14 mouse cellular contexts compared by ENCODE assay signal in genomic region chr1:54850077-54850476, GRCm38 (mm10).
DNase-seq lines count a peak whose midpoint lies in the region; ATAC-seq and TF ChIP-seq lines count a peak whose summit lies in the region.
"Had no signal": no experiment of that assay in that cellular context is flagged by ENCODE, and none has a peak within 500 bp of the region (broad histone marks: within the 10 kb centered on the region; RNA-seq: fewer than 3 reads in every experiment).

No protein-coding gene starts in this region.

- no peak for DNase-seq in limb, embryonic 11.5 days (ENCODE audit: low spot score)
- DNase-seq in limb, embryonic 10.5 days (ENCODE audit: low spot score): no peak
- DNase-seq in stomach, postnatal 0 days (ENCODE audit: low spot score): no peak
- peak; percentile 27 for DNase-seq in liver, postnatal 0 days
- no peak for DNase-seq in heart, postnatal 14 days
- DNase-seq: cerebellum, adult 9-10 months; gastrocnemius, postnatal 10 days; heart, adult 18-20 months; thymus, postnatal 14 days had no signal

- WGBS in limb, embryonic 11.5 days: 66% methylated on average over 8 of the region's 8 CpGs
- whole genome bisulfite sequencing in limb, embryonic 10.5 days: 72% methylated on average over 8 of the region's 8 CpGs
- WGBS in stomach, embryonic 15.5 days: 41% methylated on average over 8 of the region's 8 CpGs
- 42% methylated on average over 8 of the region's 8 CpGs for WGBS in stomach, postnatal 0 days
- 30% methylated on average over 8 of the region's 8 CpGs for WGBS in kidney, embryonic 15.5 days
- WGBS in liver, postnatal 0 days (ENCODE audit: insufficient replicate concordance): 60% methylated on average over 8 of the region's 8 CpGs

- H3K4me3 ChIP-seq in limb, embryonic 11.5 days (ENCODE audit: low read depth, low read length): no peak overlapping the region
- H3K4me3 ChIP-seq in limb, embryonic 10.5 days: no peak overlapping the region
- no peak overlapping the region for H3K4me3 ChIP-seq in stomach, embryonic 15.5 days (replicated peaks)
- H3K4me3 ChIP-seq in stomach, postnatal 0 days (ENCODE audit: low read depth, low read length): no peak overlapping the region
- no peak overlapping the region for H3K4me3 ChIP-seq in kidney, embryonic 15.5 days (replicated peaks)
- no peak overlapping the region for H3K4me3 ChIP-seq in liver, postnatal 0 days (ENCODE audit: low read depth, low read length)
- H3K4me3 ChIP-seq: left cerebral cortex, adult 2 months; limb, embryonic 12.5 days; neural tube, embryonic 12.5 days had no signal

- H3K4me1 ChIP-seq in limb, embryonic 11.5 days (ENCODE audit: control insufficient read depth, insufficient read depth, low read length): peaks cover 8% of the 10 kb centered on the region
- H3K4me1 ChIP-seq in limb, embryonic 10.5 days: peaks cover 55% of the 10 kb centered on the region
- peaks cover 10% of the 10 kb centered on the region; the same call in 1 of the 2 replicates for H3K4me1 ChIP-seq in stomach, embryonic 15.5 days
- no peaks in the 10 kb centered on the region for H3K4me1 ChIP-seq in stomach, postnatal 0 days (replicated peaks; ENCODE audit: control insufficient read depth, insufficient read depth)
- peaks cover 29% of the 10 kb centered on the region for H3K4me1 ChIP-seq in kidney, embryonic 15.5 days
- H3K4me1 ChIP-seq in liver, postnatal 0 days (ENCODE audit: insufficient read depth): peaks cover 9% of the 10 kb centered on the region

- intact Hi-C loops in heart, postnatal 14 days (cut with DNase I): no loop called here

- TF ChIP-seq EP300 in stomach, postnatal 0 days (optimal IDR thresholded peaks at IDR 0.05): no peak
- no peak for TF ChIP-seq EP300 in liver, postnatal 0 days (IDR thresholded peaks at IDR 0.05; ENCODE audit: low read depth)

- peak; percentile 45; the same call in 1 of the 2 replicates for ATAC-seq in limb, embryonic 11.5 days (ENCODE audit: insufficient number of reproducible peaks, low FRiP score, low TSS enrichment, low read depth)
- 0 out of 2 replicates have a peak, but pooled peaks have one; percentile 33 for ATAC-seq in stomach, embryonic 15.5 days (ENCODE audit: insufficient read depth, low FRiP score, low read depth)
- ATAC-seq in stomach, postnatal 0 days (ENCODE audit: low FRiP score, low TSS enrichment): no peak
- peak; percentile 38 for ATAC-seq in kidney, embryonic 15.5 days (replicated peaks; ENCODE audit: low FRiP score)
- peak; percentile 80 for ATAC-seq in liver, postnatal 0 days

- no peak overlapping the region for H3K27ac ChIP-seq in limb, embryonic 11.5 days (replicated peaks; ENCODE audit: low read depth, low read length)
- no peak overlapping the region for H3K27ac ChIP-seq in limb, embryonic 10.5 days
- no peak overlapping the region for H3K27ac ChIP-seq in stomach, embryonic 15.5 days
- no peak overlapping the region for H3K27ac ChIP-seq in stomach, postnatal 0 days (replicated peaks)
- H3K27ac ChIP-seq in kidney, embryonic 15.5 days: no peak overlapping the region
- H3K27ac ChIP-seq in liver, postnatal 0 days (ENCODE audit: low read depth): 0 out of 2 replicates have a peak overlapping the region, but pooled peaks have one; percentile 11
- H3K27ac ChIP-seq: left cerebral cortex, adult 2 months; limb, embryonic 12.5 days; neural tube, embryonic 12.5 days had no signal

- no peaks in the 10 kb centered on the region for H3K9me3 ChIP-seq in limb, embryonic 11.5 days (ENCODE audit: control insufficient read depth, low read length)
- H3K9me3 ChIP-seq in limb, embryonic 10.5 days (replicated peaks): no peaks in the 10 kb centered on the region
- H3K9me3 ChIP-seq in stomach, embryonic 15.5 days: no peaks in the 10 kb centered on the region
- no peaks in the 10 kb centered on the region for H3K9me3 ChIP-seq in stomach, postnatal 0 days (ENCODE audit: control insufficient read depth, low read length)
- no peaks in the 10 kb centered on the region for H3K9me3 ChIP-seq in kidney, embryonic 15.5 days (replicated peaks)
- no peaks in the 10 kb centered on the region for H3K9me3 ChIP-seq in liver, postnatal 0 days (ENCODE audit: low read length)
- H3K9me3 ChIP-seq: limb, embryonic 12.5 days; neural tube, embryonic 12.5 days had no signal

- no peak overlapping the region for H3K9ac ChIP-seq in limb, embryonic 11.5 days (ENCODE audit: low read length)
- H3K9ac ChIP-seq in stomach, embryonic 15.5 days: no peak overlapping the region
- H3K9ac ChIP-seq in stomach, postnatal 0 days (ENCODE audit: low read length): no peak overlapping the region
- H3K9ac ChIP-seq in kidney, embryonic 15.5 days: no peak overlapping the region
- H3K9ac ChIP-seq in liver, postnatal 0 days (replicated peaks): no peak overlapping the region
- H3K9ac ChIP-seq: limb, embryonic 12.5 days; neural tube, embryonic 12.5 days had no signal

- no peak for TF ChIP-seq CTCF in stomach, postnatal 0 days (IDR thresholded peaks at IDR 0.05; ENCODE audit: low read depth)
- TF ChIP-seq CTCF in liver, postnatal 0 days (IDR thresholded peaks at IDR 0.05; ENCODE audit: low read depth): no peak

- no peaks in the 10 kb centered on the region for H3K27me3 ChIP-seq in limb, embryonic 11.5 days (ENCODE audit: control insufficient read depth, insufficient read depth, low read length)
- no peaks in the 10 kb centered on the region for H3K27me3 ChIP-seq in limb, embryonic 10.5 days (ENCODE audit: low read depth, poor library complexity, severe bottlenecking)
- no peaks in the 10 kb centered on the region for H3K27me3 ChIP-seq in stomach, embryonic 15.5 days (replicated peaks)
- no peaks in the 10 kb centered on the region for H3K27me3 ChIP-seq in stomach, postnatal 0 days (ENCODE audit: control insufficient read depth, insufficient read depth, low read length)
- H3K27me3 ChIP-seq in kidney, embryonic 15.5 days: no peaks in the 10 kb centered on the region
- no peaks in the 10 kb centered on the region for H3K27me3 ChIP-seq in liver, postnatal 0 days (ENCODE audit: insufficient read depth, low read length)
- H3K27me3 ChIP-seq: limb, embryonic 12.5 days; neural tube, embryonic 12.5 days had no signal

- H3K4me2 ChIP-seq in limb, embryonic 11.5 days (ENCODE audit: low read depth, severe bottlenecking): no peak overlapping the region
- H3K4me2 ChIP-seq in stomach, embryonic 15.5 days: no peak overlapping the region
- no peak overlapping the region for H3K4me2 ChIP-seq in stomach, postnatal 0 days (replicated peaks; ENCODE audit: low read depth)
- H3K4me2 ChIP-seq in kidney, embryonic 15.5 days: 0 out of 2 replicates have a peak overlapping the region, but pooled peaks have one; percentile 2
- no peak overlapping the region for H3K4me2 ChIP-seq in liver, postnatal 0 days (ENCODE audit: low read depth, low read length)
- H3K4me2 ChIP-seq: limb, embryonic 12.5 days; neural tube, embryonic 12.5 days had no signal

- H3K36me3 ChIP-seq in limb, embryonic 11.5 days (ENCODE audit: control insufficient read depth, insufficient read depth, low read length): no peaks in the 10 kb centered on the region
- no peaks in the 10 kb centered on the region for H3K36me3 ChIP-seq in limb, embryonic 10.5 days
- no peaks in the 10 kb centered on the region for H3K36me3 ChIP-seq in stomach, embryonic 15.5 days
- no peaks in the 10 kb centered on the region for H3K36me3 ChIP-seq in stomach, postnatal 0 days (ENCODE audit: control insufficient read depth, insufficient read depth, low read length)
- H3K36me3 ChIP-seq in kidney, embryonic 15.5 days: no peaks in the 10 kb centered on the region
- H3K36me3 ChIP-seq in liver, postnatal 0 days (replicated peaks; ENCODE audit: insufficient read depth, low read length): no peaks in the 10 kb centered on the region
- H3K36me3 ChIP-seq: limb, embryonic 12.5 days; neural tube, embryonic 12.5 days had no signal
